Mouse (Mus musculus) B cell, adult (primary cell): Measurements from ENCODE around the gene Bhlhe23. TPM values are rescaled to one million over a fixed set of nuclear protein-coding genes. Genes with fewer than 3 reads are reported as not detected.

Experiments used
- total RNA-seq: library from RNA; stranded (reverse); gene quantifications from 4 replicates; pipeline ENCODE4 v1.2.4, GENCODE M21; 2023; ENCODE audit not compliant: inconsistent age

Bhlhe23 gene
- not detected in 4 replicates for total RNA-seq

DNA sequence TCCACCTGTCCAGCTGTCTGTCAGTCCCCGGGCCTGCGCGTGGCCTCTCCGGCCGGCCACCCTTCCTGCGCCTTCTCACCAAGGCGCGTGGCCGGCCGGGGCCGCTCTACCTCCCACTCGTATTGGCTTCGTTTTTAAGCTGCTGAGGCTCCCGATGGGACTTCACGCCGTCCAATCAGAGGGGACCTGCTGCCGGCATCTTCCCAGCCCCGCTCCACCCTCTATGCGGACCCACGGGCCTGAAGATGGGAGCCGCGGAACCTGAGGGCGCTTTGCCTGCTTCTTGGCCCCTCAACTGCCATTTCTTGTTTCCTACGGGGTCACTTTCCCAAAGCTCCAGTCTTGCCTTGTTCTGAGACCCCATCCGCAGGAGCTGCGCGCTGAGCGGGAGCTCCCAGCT is at the start of gene Bhlhe23:
Gene Bhlhe23, minus strand, starts transcription at position 108 of the 400 bp plus-strand sequence.

DNA sequence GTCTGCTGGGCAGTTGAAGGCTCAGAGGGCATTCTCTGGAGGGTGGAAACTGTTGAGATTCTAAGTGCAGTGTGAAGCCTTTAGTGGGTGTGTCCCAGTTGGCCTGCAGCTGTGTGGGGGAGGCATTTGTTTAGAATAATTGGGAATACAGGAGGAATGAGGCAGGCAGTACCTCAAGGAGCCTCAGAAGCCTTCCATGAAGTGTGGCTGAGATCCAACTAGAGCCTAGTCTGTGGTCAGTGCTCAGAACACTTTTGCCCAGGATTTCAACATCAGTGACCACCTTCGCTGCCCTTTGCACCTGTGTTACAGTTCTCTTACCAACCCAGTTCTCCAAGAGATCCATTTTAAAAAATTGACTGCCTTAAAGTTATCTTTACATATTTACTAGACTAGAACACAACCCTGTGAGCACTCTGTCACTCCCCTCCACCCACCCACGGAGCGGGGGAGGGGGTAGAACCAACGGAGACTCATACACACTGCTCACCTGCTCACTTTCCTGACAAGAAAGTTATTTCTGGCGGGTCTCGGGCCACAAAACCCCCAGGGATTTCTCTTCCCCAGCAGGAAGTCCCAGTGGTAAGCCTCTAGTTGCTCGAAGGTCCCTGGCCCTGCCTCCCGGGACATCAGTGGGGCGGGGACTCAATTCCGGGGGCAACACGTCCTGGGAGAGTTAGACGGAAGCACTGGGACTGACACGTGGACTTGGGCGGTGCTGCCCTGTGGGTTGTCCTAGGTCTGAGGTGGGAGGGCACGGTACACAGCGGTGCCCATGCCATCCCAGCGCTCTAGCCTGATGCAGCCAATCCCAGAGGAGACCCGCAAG is 51.9 kb downstream of the Bhlhe23 start, which contains the start of gene Slc17a9:
Gene Slc17a9, plus strand, starts transcription at position 679 of the 829 bp plus-strand sequence.

Other genes starting within 250 kb of the Bhlhe23 start
- 50.9 to 60.1 TPM (median 55.3 TPM) in 4 replicates for gene Mrgbp, start 195.6 kb downstream of the Bhlhe23 start, total RNA-seq
- gene Ogfr, start 187.7 kb downstream of the Bhlhe23 start, total RNA-seq: 93.1 to 113 TPM (median 102 TPM) in 4 replicates
- gene Col9a3, start 179.1 kb downstream of the Bhlhe23 start, total RNA-seq: 1.1 to 2.8 TPM (median 2.0 TPM) in 4 replicates
- 0.35 to 0.36 TPM in 2 of 4 replicates, not detected in the others for gene Tcfl5, start 134.2 kb downstream of the Bhlhe23 start, total RNA-seq
- 86.3 to 94.9 TPM (median 91.0 TPM) in 4 replicates for gene Dido1, start 66.9 kb downstream of the Bhlhe23 start, total RNA-seq
- 44.6 to 54.8 TPM (median 51.4 TPM) in 4 replicates for gene Gid8, start 66.8 kb downstream of the Bhlhe23 start, total RNA-seq
- 20.1 to 29.1 TPM (median 25.3 TPM) in 4 replicates for gene Slc17a9, start 51.6 kb downstream of the Bhlhe23 start, total RNA-seq
- gene Ythdf1, start 144.0 kb upstream of the Bhlhe23 start, total RNA-seq: 84.3 to 94.2 TPM (median 88.3 TPM) in 4 replicates
- not detected in 4 replicates for gene Birc7, start 152.1 kb upstream of the Bhlhe23 start, total RNA-seq
- not detected in 4 replicates for gene Nkain4, start 177.8 kb upstream of the Bhlhe23 start, total RNA-seq
- gene Arfgap1, start 190.3 kb upstream of the Bhlhe23 start, total RNA-seq: 78.6 to 86.2 TPM (median 81.3 TPM) in 4 replicates
- 1.3 to 3.4 TPM (median 1.7 TPM) in 4 replicates for gene Col20a1, start 209.6 kb upstream of the Bhlhe23 start, total RNA-seq